Mouse (Mus musculus): ENCODE measurements around the gene Ak9.

GRCm38 (mm10) chr10:41261889-41262288, 41.9 kb upstream of the Ak9 start:
- TF ChIP-seq CTCF (IDR thresholded peaks at IDR 0.05; ENCODE audit: borderline replicate concordance, insufficient read depth, low read length): no peak
- TF ChIP-seq POLR2A (IDR thresholded peaks at IDR 0.05; ENCODE audit: low read depth, low read length): no peak
